Mouse (Mus musculus) erythroid progenitor cell, adult 5-6 weeks (primary cell): ENCODE measurements around the gene Gm8764. TPM values are rescaled to one million over a fixed set of nuclear protein-coding genes. Genes with fewer than 3 reads are reported as not detected.
"Not testable (repeated sequence)": the region's sequence is repeated elsewhere in the genome, so short reads cannot be mapped to it uniquely, and the experiment has no call there.

Experiments
- ATAC-seq: replicated peaks from 2 replicates; pipeline ENCODE4 v1.8.0; 2016; ENCODE audit warnings: moderate number of reproducible peaks, mild to moderate bottlenecking, moderate TSS enrichment, inconsistent platforms; ENCODE audit not compliant: poor library complexity, low FRiP score, severe bottlenecking
- total RNA-seq, 2 experiments: library from RNA; stranded (forward) in 1 of 2; stranded (reverse) in 1 of 2; fragments of 150-400 nt in 1 of 2; fragments of 186-747, 209-891 nt in 1 of 2; gene quantifications; 2 replicates each; pipeline versions ENCODE4 v1.2.3 to v1.2.4; 2015 to 2017; ENCODE audit warnings: low replicate concordance in 2 of 2

Gm8764 gene
- total RNA-seq (2015; ENCODE audit: low replicate concordance) (not detected in 2 replicates), total RNA-seq (2017; ENCODE audit: low replicate concordance) (not detected in 2 replicates)

DNA sequence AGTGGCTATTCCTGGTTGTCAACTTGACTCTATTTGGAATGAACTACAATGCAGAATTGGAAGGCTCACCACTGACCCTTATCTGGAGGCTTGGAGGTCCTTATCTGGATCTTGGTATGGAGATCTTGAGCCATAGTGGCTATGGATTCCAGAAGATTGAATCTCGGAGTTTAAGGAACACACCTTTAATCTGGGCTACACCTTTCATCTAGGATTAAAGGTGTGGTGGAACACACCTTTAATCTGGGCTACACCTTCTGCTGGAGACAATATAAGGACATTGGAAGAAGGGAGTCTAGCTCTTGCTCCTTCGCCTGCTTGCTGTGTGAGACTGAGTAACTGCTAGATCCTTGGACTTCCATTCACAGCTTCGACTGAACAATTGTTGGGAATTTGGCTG lies at the start of gene Gm8764:
TSS of gene Gm8764 (plus strand) at position 301 of the 400 bp plus-strand sequence.
- not testable (repeated sequence) for ATAC-seq

DNA sequence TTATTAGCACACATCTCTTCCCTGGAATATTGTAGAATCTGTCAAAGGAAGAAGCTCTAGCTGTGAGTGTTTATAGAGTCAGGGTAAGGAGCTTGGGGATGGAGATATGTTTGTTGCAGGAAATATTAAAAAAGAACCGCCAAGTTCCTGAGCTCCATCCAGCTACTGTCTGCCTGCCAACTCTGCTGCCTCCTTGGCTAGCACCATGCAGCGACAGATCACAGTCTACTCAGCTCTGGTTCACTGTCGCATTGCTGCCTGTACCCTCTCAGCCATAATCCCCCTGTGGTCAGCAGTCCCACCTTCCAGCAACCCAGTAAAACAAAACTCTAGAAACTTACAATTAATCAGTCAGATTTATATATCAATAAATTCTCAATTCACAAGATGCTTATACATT lies 49.8 kb upstream of the Gm8764 start:
- no peak for ATAC-seq

DNA sequence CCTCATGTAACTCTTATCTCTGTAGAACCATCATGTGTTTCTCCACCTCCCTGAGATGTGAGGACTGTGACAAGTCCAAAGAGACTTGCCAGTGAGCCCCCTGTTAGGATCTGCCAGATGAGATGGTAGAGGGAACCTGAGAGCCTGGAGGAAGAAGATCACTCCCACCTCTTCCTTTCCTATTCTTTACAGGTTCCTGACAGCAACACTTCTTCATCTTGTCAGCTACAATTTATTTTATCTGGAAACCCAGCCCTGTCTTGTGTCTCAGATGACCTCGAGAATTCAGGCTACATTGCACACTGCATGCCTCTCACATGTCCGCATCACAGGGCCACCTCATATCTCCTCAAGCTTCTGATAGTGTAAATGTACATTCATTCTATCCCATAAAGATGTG lies 41.5 kb upstream of the Gm8764 start:
- no peak for ATAC-seq

DNA sequence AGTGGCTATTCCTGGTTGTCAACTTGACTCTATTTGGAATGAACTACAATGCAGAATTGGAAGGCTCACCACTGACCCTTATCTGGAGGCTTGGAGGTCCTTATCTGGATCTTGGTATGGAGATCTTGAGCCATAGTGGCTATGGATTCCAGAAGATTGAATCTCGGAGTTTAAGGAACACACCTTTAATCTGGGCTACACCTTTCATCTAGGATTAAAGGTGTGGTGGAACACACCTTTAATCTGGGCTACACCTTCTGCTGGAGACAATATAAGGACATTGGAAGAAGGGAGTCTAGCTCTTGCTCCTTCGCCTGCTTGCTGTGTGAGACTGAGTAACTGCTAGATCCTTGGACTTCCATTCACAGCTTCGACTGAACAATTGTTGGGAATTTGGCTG lies 17.1 kb upstream of the Gm8764 start, which contains the start of gene Gm21293:
TSS of gene Gm21293 (plus strand) at position 301 of the 400 bp plus-strand sequence.
- not testable (repeated sequence) for ATAC-seq

DNA sequence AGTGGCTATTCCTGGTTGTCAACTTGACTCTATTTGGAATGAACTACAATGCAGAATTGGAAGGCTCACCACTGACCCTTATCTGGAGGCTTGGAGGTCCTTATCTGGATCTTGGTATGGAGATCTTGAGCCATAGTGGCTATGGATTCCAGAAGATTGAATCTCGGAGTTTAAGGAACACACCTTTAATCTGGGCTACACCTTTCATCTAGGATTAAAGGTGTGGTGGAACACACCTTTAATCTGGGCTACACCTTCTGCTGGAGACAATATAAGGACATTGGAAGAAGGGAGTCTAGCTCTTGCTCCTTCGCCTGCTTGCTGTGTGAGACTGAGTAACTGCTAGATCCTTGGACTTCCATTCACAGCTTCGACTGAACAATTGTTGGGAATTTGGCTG lies 8.6 kb upstream of the Gm8764 start, which contains the start of gene Gm6763:
TSS of gene Gm6763 (plus strand) at position 301 of the 400 bp plus-strand sequence.
- not testable (repeated sequence) for ATAC-seq

DNA sequence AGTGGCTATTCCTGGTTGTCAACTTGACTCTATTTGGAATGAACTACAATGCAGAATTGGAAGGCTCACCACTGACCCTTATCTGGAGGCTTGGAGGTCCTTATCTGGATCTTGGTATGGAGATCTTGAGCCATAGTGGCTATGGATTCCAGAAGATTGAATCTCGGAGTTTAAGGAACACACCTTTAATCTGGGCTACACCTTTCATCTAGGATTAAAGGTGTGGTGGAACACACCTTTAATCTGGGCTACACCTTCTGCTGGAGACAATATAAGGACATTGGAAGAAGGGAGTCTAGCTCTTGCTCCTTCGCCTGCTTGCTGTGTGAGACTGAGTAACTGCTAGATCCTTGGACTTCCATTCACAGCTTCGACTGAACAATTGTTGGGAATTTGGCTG lies 8.4 kb downstream of the Gm8764 start, which contains the start of gene Gm21304:
TSS of gene Gm21304 (plus strand) at position 301 of the 400 bp plus-strand sequence.
- ATAC-seq: not testable (repeated sequence)

DNA sequence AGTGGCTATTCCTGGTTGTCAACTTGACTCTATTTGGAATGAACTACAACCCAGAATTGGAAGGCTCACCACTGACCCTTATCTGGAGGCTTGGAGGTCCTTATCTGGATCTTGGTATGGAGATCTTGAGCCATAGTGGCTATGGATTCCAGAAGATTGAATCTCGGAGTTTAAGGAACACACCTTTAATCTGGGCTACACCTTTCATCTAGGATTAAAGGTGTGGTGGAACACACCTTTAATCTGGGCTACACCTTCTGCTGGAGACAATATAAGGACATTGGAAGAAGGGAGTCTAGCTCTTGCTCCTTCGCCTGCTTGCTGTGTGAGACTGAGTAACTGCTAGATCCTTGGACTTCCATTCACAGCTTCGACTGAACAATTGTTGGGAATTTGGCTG lies 16.9 kb downstream of the Gm8764 start, which contains the start of gene Gm21312:
TSS of gene Gm21312 (plus strand) at position 301 of the 400 bp plus-strand sequence.
- not testable (repeated sequence) for ATAC-seq

DNA sequence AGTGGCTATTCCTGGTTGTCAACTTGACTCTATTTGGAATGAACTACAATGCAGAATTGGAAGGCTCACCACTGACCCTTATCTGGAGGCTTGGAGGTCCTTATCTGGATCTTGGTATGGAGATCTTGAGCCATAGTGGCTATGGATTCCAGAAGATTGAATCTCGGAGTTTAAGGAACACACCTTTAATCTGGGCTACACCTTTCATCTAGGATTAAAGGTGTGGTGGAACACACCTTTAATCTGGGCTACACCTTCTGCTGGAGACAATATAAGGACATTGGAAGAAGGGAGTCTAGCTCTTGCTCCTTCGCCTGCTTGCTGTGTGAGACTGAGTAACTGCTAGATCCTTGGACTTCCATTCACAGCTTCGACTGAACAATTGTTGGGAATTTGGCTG lies 25.4 kb downstream of the Gm8764 start, which contains the start of gene Gm20765:
TSS of gene Gm20765 (plus strand) at position 301 of the 400 bp plus-strand sequence.
- not testable (repeated sequence) for ATAC-seq

DNA sequence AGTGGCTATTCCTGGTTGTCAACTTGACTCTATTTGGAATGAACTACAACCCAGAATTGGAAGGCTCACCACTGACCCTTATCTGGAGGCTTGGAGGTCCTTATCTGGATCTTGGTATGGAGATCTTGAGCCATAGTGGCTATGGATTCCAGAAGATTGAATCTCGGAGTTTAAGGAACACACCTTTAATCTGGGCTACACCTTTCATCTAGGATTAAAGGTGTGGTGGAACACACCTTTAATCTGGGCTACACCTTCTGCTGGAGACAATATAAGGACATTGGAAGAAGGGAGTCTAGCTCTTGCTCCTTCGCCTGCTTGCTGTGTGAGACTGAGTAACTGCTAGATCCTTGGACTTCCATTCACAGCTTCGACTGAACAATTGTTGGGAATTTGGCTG lies 33.9 kb downstream of the Gm8764 start, which contains the start of gene Gm4340:
TSS of gene Gm4340 (plus strand) at position 301 of the 400 bp plus-strand sequence.
- not testable (repeated sequence) for ATAC-seq

DNA sequence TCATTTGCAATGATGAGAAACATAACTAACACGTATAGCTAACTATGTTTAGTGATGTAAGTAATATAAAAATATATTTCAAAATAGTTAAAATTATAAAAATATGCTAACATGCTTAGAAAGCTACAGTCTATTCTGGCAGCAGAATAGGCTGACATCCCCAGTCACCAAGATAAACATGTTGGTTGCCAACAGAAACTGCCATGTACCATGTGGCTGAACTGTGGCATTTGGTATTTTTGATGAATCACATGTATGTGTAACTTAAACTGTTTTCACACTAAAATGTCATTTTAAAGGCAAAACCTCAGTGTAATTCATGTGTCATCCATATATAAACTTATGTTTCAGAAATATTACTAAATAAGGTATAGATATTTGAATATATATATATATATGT lies 49.8 kb downstream of the Gm8764 start:
- ATAC-seq: no peak

DNA sequence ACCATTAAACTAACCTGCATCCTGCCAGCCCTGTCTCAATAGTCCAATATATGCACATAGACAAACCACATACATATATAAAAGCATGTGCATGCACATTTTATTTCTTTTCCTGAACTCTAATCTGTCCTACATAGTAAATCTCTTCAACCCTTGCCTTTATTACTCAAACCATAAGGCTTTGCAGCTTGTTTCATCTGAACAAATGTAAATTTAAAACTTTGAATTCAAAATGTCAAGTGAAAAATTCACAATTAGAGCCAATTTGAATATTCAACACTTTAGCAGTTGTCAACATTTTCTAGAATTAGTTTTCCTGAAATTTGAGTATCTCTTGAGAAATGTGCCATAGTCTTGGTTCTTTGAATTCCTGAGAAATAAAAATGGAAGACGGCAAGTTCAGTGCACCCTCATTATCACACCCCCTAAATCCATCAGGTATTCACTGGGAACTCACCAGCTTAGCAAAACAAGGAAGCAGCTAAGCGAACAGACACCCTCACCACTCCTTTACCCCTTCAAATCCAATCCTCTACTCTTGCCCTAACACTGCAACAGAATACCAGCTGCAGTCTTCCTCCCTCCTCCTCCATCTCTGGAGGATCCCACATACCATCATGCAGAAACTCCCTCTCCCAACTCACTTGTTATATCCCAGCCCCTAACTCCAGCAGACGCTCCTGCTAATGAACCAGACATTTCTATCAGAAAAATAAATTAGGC lies 50.6 kb downstream of the Gm8764 start:
- ATAC-seq: no peak

Other genes starting within 250 kb of the Gm8764 start
- not detected in 2 replicates for gene Gm21293, start 17.0 kb upstream of the Gm8764 start, total RNA-seq (2015; ENCODE audit: low replicate concordance)
- not detected in 2 replicates for gene Gm21293, start 17.0 kb upstream of the Gm8764 start, total RNA-seq (2017; ENCODE audit: low replicate concordance)
- gene Gm6763, start 8.5 kb upstream of the Gm8764 start, total RNA-seq (2015; ENCODE audit: low replicate concordance): not detected in 2 replicates
- not detected in 2 replicates for gene Gm6763, start 8.5 kb upstream of the Gm8764 start, total RNA-seq (2017; ENCODE audit: low replicate concordance)
- not detected in 2 replicates for gene Gm21304, start 8.5 kb downstream of the Gm8764 start, total RNA-seq (2015; ENCODE audit: low replicate concordance)
- not detected in 2 replicates for gene Gm21304, start 8.5 kb downstream of the Gm8764 start, total RNA-seq (2017; ENCODE audit: low replicate concordance)
- not detected in 2 replicates for gene Gm21312, start 17.0 kb downstream of the Gm8764 start, total RNA-seq (2015; ENCODE audit: low replicate concordance)
- not detected in 2 replicates for gene Gm21312, start 17.0 kb downstream of the Gm8764 start, total RNA-seq (2017; ENCODE audit: low replicate concordance)
- gene Gm20765, start 25.5 kb downstream of the Gm8764 start, total RNA-seq (2015; ENCODE audit: low replicate concordance): not detected in 2 replicates
- not detected in 2 replicates for gene Gm20765, start 25.5 kb downstream of the Gm8764 start, total RNA-seq (2017; ENCODE audit: low replicate concordance)
- gene Gm4340, start 34.0 kb downstream of the Gm8764 start, total RNA-seq (2015; ENCODE audit: low replicate concordance): not detected in 2 replicates
- gene Gm4340, start 34.0 kb downstream of the Gm8764 start, total RNA-seq (2017; ENCODE audit: low replicate concordance): not detected in 2 replicates